Mouse (Mus musculus): ENCODE results near the gene Tulp3.
A peak's percentile ranks its signal among the peaks of the same experiment; 100 is the strongest.

The Tulp3 gene

DNA sequence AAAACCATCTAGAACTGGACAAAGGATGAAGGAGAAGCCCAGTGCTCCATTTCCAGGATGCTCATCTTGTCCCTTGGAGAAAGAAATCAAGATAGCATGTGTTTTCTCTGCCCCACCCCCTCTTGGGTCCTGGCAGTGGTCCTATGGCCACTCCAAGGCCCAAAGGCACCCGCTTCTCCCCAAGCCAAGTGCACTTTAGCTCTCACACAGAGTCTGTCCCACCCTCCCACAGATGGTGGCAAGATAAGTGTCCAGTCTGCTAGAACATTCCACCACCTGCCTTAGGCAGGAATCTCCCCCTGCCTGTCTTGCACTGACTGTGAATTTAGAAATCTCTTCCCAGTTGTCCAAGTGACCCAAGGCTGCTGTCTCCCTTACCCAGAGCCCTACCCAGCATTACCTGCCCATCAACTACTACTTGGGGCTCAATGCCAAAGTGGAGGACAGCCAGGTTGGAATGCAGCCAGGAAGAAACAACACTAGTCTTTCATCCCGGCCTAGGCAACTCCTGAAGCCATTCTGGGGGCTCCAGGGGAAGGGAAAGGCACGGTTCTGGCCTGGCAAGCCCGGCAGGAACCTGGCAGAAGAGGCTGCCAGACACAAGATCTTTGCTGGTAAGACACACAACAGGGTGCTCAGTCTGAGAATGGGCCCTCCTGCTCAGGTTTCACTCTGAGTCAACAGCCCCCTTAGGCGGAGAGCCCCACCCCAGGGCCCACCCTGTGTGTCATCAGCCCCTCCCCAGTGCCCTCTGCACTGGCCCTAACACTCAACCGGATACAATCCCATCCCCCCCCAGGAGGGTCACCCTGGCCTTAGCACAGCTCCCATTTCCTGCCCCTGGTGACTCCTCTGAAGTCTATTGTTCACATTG, 59.5 kb downstream of the Tulp3 start:
- DNase-seq = peak; percentile 93 to 94

DNA sequence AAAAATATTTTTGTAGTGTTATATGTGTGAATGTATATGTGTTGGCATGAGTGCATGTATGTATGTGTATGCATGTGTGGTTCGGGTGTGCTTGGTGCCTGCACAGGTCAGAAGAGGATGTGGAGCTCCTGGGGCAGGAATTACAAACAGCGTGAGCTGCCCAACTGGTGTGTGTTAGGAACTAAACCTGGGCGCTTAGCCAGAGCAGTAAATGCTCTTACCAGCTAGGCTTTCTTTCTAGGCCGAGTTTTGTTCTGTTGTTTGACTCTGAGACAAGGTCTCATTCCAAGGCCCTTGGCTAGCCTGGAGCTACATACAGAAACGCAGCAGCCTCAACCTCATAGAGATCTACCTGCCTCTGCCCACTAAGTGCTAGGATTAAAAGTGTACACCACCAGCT, 64.4 kb downstream of the Tulp3 start:
- DNase-seq = no peak

DNA sequence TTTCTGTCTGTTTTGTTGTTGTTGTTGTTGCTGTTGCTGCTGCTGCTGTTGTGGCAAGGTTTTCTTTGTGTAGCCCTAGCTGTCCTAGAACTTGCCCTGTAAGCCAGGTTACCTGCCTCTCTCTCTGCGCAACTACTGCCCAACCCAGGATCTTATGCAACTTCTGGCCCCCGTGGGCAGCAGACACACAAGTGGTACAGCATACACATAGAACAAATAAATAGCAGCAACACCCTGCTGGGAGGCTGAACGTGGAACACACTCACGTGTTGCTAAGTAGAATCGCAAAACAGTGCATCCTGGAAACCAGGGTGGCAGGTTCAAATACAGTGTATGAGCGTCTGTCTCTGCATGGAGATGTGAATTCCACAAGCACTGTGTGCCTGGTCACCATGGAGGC, 67.0 kb downstream of the Tulp3 start:
- no peak for DNase-seq

DNA sequence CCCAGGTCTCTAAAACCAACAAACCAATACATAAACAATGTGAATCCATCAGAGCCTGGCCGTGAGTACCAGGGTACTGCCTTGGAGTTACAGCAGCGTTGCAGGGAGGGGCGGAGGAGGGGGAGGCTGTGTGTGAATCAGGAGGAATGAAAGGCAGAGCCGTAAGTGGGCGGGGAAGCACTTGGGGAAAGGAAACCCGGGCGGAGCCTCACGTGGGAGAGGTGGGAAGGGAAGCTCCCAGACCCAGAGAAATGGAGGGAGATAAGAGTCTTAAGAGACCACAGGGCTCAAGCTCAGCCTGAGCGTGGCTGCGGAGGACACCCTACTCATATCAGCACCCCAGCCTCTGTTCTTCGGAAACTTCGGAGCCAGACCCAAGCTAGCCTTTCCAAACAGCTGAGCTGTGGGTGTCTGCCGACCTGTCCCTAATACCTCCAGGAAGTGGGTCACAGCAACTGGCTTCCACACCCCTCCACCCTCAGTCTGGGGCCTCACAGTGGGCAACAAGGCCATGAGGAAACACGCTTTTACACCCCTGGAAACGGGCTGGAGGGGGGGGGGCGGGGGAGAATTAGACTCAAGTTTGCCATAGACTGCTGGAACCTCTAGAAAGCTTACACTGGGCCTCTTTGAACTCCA, 69.7 kb downstream of the Tulp3 start:
- DNase-seq = no peak

DNA sequence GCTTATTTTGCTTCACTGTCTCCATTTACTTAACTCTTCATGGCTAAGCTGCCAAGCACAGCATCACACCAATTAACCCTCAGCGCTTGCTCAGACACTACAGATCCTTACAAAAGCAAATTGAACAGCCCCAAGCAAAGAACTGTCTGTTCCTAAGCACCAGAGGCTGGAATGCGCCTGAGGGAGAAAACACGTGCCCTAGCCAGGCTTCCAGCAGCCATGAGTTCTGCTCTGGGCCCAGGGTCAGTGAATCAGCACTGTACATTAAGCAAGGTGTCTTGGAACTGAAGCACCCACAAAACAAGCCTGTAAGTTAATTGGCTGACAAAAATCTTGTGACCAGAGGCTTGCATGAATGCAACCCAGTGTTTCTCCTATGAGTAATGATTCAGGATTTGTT, 73.5 kb downstream of the Tulp3 start:
- DNase-seq = no peak

DNA sequence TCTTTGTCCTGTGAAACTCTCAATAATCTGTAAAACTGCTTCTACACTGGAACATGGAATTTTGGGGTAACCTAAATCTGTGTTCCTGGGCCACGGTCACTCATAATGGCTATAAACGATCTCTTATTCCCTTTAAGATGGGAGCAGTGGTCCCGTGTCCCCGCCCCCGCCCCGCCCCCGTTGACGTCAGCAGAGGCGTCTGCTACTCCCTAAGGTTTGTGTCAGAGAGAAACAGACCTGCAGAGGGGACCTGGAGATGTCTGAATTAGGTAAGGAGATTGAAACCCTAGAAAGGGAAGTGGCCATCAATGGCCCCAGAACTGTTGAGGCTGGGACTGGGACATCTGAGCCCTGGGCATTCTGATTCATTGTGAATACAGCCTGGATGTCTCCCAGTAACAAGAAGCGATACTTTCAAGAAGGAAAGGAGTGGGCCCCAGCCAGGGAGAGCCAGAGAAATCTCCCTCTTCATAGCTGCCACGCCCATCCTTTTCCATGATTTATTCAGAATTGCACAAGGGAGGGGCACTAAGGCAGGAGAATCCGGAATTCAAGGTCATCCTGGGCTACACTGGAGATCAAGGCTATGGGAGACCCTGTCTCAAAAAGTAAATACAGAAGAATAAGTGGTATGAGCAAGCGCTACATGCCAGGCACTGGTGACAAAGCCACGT, 75.0 kb downstream of the Tulp3 start:
- DNase-seq = no peak

DNA sequence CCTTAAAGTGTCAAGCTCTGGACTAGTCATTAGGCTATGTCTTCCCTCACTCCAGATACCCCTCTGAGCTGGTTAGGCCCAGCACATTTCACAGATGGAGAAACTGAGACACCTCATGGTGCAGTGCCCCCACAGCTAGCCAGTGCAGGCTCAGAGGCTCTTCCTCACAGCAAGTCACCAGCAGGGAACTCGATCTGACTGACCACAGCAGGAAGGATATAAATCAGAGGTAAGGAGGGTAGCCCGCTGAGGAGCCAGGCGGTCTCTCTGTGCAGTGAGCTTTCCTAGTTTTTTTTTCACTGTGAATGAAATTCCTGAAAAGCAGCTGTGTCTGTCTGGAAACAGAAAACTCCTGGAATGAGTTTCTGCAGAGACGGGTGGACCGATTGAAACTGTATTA, 76.0 kb downstream of the Tulp3 start:
- DNase-seq = no peak

DNA sequence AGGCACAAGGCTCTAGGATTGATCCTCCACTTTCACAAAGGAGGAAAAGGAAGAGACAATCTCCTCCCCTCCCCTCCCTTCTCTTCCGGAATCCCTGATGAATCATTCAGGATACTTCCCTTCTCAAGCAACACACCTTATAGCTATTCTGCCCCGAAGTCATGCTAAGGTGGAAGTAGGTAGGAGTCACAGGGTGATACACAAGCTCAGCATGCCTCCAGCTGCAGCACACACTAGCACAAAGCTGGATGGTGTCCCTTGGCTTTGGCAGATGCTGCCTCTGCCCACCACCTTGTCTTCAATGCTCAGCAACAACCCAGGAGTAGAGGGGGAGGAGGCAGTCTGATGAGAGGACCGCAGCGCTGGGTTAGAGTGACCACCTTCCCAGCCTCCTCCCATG, 76.6 kb downstream of the Tulp3 start:
- DNase-seq = no peak

DNA sequence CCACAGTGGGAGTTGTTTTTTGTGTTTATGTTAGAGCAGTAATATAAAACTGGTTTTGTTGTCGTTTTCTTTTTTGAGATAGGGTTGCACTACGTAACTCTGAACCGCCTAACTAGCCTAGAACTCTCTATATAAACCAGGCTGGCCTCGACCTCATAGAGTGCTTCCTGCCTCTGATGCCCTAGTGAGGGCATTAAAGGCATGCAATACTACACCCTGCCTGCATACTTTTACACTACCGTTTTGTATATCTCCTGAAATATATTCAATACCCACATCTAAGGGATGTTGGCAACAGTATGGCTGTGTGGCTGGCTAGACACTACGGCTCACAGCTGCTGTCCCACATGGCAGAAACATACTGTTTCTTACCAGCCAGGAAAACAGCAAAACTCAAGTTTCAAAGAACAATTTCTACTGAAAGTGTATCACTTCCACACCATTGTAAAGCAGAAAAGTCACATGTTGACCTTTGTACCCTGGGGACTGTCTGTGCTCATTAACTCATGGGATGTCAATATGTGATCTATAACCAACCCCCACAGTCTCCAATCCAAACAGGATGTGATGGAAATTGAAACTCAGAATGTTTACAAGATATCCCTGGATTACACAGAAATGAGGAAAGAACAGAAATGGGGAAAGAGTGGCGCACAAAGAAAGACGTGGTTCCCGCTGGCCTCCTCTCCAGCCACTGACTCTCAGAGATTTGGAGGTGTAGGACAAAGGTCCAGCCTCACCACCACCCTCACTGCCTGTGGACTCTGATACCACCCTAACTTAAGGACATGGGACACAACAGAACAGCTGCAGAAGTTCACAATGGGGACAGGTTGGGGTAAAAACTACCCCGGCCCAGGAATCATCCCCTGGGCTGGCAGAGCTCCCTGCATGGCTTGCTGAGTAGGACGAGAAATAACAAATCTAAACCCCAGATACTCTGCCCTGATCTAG, 78.2 kb downstream of the Tulp3 start:
- DNase-seq = no peak

DNA sequence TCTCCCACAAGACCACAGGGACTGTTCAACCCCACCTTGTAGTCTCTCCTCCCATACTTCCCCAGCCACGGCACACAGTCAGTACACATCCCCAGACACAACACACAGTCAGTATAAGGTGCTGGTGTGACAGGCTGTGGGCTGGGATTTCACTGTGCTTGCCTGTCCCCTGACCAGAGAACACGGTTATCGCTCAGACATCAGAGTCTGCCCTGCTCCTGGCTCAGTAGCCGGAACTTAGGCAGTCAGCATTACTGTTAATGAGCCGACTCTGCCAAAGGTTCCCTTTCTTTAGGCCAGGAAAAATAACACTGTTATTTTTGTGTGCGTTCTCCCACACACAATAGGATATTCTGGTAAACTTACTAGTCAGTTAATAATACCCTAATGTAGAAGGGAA, 79.3 kb downstream of the Tulp3 start:
- DNase-seq = no peak

DNA sequence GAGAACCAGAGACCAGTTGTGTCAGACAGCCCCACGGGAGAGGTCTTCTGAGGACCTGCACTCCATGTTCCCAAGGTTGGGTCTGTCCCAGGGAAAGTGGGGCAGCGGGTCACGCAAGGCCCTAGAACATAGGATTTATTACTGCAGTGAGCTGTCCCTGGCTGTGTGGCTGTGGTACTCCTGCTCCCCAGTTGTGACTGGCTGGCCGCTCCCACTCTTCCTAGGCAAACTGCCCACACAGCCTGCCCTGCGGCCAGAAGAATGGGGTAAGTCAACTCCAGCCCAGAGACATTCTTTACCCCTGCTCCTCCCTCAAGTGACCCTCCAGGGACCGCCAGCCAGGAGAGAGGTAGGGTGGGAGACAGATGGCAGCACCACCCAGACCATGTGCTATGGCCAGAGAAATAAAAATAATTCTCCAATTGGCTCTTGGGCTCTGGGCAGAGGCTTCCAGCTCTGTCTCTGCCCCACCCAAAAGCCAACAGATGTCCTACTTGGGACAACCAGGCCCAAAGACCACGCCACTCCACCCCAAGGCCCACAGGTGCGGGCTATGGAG, 80.1 kb downstream of the Tulp3 start:
- DNase-seq = peak; percentile 49 to 68

DNA sequence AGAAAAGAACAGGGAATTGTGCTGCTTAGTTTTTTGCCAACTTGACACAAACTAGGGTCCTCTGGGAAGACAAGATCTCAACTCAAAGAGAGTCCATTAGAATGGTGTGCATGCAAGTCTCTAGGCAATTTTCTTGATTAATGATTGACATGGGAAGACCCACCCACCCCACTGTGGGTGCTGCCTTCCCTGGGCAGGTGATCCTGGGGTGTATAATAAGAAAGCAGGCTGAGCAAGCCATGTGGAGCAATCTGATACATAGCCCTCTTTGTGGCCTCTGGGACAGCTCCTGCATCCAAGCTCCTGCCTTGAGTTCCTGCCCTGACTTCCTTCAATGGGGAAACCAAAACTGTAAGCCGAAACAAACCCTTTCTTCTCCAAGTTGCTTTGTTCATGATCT, 82.1 kb downstream of the Tulp3 start:
- no peak for DNase-seq

DNA sequence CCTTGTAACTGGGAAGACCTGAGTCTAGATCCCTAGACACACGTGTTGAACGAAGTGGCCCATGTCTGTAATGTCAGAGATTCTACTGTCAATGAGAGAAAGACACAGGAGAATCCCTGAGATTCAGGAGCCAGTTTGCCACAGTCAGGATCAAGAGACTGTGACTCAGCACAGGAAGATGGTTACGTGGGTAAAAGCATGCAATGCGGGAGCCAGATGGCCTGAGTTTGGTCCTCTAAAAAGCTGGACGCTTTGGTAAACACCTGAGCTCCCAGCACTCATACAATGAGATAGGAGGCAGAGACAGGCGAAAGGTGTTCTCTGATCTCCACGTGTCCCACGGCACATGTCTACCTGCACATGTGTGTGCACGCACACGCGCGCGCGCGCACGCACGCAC, 82.9 kb downstream of the Tulp3 start:
- DNase-seq = no peak
